ENCODE assay signal across 18 mouse cellular contexts in the genomic region with DNA sequence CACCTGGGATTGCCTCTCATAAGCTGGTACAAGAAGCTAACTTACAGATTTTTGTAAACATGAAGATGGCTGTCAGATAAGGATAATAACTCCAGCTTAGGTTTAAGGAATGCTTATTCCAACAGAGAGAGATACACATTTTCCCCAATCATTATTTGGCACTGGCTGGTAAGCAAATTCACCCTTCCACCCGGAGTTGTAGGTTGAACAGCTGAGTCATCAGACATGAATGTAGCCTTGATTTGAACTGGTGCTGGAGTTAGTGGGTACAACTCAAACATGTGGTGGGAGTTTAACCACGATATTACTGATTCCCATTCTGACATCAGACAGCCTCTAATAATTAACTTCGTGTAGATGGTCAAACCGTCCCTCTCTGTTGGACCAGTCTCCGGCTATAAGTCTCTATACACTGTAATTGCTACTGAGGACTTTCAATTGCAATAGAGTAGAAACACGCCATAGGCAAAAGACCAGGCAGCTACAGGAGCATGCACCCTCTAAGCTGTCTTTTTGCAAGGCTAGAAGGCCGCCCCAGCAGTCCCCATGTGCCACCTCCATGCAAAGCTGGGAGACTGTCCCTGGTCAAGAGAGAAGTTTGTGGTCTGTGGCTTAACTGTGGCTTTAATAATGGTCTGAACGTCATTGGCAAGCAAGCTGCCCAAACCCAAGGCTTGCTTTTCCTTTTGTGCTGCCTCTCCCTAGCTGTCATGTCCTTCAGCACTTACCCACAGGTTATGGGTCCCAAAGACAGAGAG.
"Had no signal": no experiment of that assay in that cellular context is flagged by ENCODE, and none has a peak within 500 bp of the region (broad histone marks: within the 10 kb centered on the region; RNA-seq: fewer than 3 reads in every experiment).

No protein-coding gene starts in this region.

- H3K36me3 ChIP-seq: kidney, embryonic 15.5 days; limb, embryonic 10.5 days; limb, embryonic 13.5 days; liver, embryonic 12.5 days; liver, embryonic 15.5 days; lung, embryonic 15.5 days had no signal

- ATAC-seq: liver, embryonic 12.5 days had no signal

- H3K4me3 ChIP-seq: kidney, embryonic 15.5 days; layer of hippocampus, adult 2 months; limb, embryonic 10.5 days; limb, embryonic 13.5 days; liver, embryonic 12.5 days; liver, embryonic 15.5 days; lung, embryonic 15.5 days had no signal

- H3K27me3 ChIP-seq: kidney, embryonic 15.5 days; limb, embryonic 13.5 days; liver, embryonic 15.5 days; lung, embryonic 15.5 days had no signal

- H3K9me3 ChIP-seq: kidney, embryonic 15.5 days; limb, embryonic 10.5 days; limb, embryonic 13.5 days; liver, embryonic 12.5 days; liver, embryonic 15.5 days; lung, embryonic 15.5 days had no signal

- H3K27ac ChIP-seq: kidney, embryonic 15.5 days; layer of hippocampus, adult 2 months; limb, embryonic 10.5 days; limb, embryonic 13.5 days; liver, embryonic 12.5 days; liver, embryonic 15.5 days; lung, embryonic 15.5 days had no signal

- DNase-seq: kidney, postnatal 14 days; layer of hippocampus, adult 9-11 months; liver; lung, adult 18-20 months; lung, postnatal 10 days; lung, postnatal 36 days; midbrain, embryonic 14.5 days; thymus, adult 2 months; thymus, postnatal 14 days; thymus, postnatal 4 days had no signal

- H3K9ac ChIP-seq: kidney, embryonic 15.5 days; limb, embryonic 13.5 days; liver, embryonic 12.5 days; liver, embryonic 15.5 days; lung, embryonic 15.5 days had no signal

- H3K4me2 ChIP-seq: kidney, embryonic 15.5 days; limb, embryonic 13.5 days; liver, embryonic 12.5 days; liver, embryonic 15.5 days; lung, embryonic 15.5 days; midbrain, embryonic 11.5 days had no signal
